Mouse (Mus musculus) cortical plate, adult 2 months (tissue): ENCODE results near the gene Kcnj10.

Experiments used
- CTCF ChIP-seq: fragments of 200-500 bp; IDR thresholded peaks from 2 replicates; pipeline ENCODE4 v1.5.1; 2011; ENCODE audit warnings: mild to moderate bottlenecking, control low read depth, low read length; ENCODE audit not compliant: insufficient read depth; ENCODE audit errors: extremely low read depth
- POLR2A ChIP-seq: fragments of 200-500 bp; IDR thresholded peaks from 2 replicates; pipeline ENCODE4 v1.6.1; 2011; ENCODE audit warnings: mild to moderate bottlenecking, low read length, control low read depth; ENCODE audit not compliant: insufficient read depth; ENCODE audit errors: extremely low read depth

DNA sequence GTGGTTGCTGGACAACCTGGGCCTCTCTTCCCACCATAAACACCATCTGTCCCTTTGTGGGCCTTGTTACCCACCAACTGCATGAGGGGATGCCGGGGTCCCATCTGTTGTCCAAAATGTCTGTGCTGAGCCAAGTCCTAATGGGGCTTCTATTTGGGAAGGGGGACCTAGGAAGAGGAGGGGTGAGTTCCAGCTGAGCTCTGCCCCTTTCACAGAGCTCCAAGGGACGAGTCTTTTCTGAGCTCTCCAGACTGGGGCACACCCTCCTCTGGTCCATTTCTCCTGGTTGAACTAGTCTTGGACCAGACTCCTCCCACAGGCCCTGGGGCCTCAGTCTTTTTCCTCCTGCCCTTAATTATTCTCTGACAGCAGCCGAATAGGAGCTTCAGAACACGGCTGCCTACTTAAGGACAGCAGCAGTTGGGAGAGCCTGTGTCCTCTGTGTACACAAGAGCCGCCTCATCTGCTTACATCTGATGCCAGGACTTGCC, 21.0 kb upstream of the Kcnj10 start:
- TF ChIP-seq POLR2A (peak; percentile 60), CTCF (no peak)
